Mouse (Mus musculus): ENCODE results near the gene Pym1.

Gene Pym1

GRCm38 (mm10) chr10:128804271-128805091, 56.8 kb downstream of the Pym1 start, which contains the start of gene Tmem198b:
Gene Tmem198b (minus strand): TSS chr10:128804370.
- in situ Hi-C loops (cut with MboI; ENCODE audit: low sequenced_read_pairs) = no loop called here

GRCm38 (mm10) chr10:128805092-128806000, 57.7 kb downstream of the Pym1 start:
- in situ Hi-C loops (cut with MboI; ENCODE audit: low sequenced_read_pairs) = no loop called here

GRCm38 (mm10) chr10:128806086-128806485, 58.4 kb downstream of the Pym1 start:
- in situ Hi-C loops (cut with MboI; ENCODE audit: low sequenced_read_pairs) = no loop called here

GRCm38 (mm10) chr10:128807018-128807417, 59.3 kb downstream of the Pym1 start:
- in situ Hi-C loops (cut with MboI; ENCODE audit: low sequenced_read_pairs) = no loop called here

Measured in CH12F3 (cell line).